In the genomic region with DNA sequence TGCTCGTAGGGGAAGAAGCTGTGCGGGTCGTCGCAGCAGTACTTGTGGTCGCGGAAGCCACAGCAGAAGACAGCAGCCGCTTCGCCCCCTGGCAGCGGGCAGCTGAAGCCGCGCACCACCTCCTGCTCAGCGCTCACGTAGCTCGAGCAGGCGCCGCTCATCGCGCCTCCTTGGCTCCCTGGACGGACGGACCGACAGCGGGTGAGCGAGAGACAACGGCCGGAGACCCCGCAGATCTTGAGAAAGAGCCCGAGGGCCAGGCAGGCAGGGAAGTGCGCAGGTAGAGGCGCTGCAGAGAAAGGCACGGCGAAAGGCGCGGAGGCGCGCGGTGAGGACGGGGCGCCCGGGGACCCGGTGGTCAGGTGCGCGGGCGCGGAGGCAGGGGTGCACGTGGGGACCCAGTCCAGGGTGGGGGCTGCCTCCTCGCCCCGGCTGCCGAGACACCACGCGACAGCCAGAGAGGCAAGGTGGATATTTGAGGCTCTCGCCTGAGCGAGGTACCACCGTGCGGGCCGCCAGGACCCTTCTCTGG, we compare ENCODE assay signal across 9 mouse cellular contexts. TPM values are rescaled to one million over a fixed set of nuclear protein-coding genes. Genes with fewer than 3 reads are reported as not detected.
DNase-seq lines count a peak whose midpoint lies in the region; ATAC-seq and TF ChIP-seq lines count a peak whose summit lies in the region.
"Had no signal": no experiment of that assay in that cellular context is flagged by ENCODE, and none has a peak within 500 bp of the region (broad histone marks: within the 10 kb centered on the region; RNA-seq: fewer than 3 reads in every experiment).

A gene (minus strand): TSS at position 167 of the 532 bp plus-strand sequence.

- peak; percentile 19 for TF ChIP-seq CTCF in heart, adult 2 months (IDR thresholded peaks at IDR 0.05)
- peak; percentile 49 for TF ChIP-seq CTCF in forebrain, postnatal 0 days (IDR thresholded peaks at IDR 0.05; ENCODE audit: low read depth)
- no peak for TF ChIP-seq CTCF in olfactory bulb, adult 2 months (IDR thresholded peaks at IDR 0.05; ENCODE audit: insufficient read depth, low read depth, low read length)

- H3K4me2 ChIP-seq in forebrain, postnatal 0 days (ENCODE audit: low read depth) = peak within 1 kb of the TSS; percentile 76

- H3K9ac ChIP-seq in heart, adult 2 months (ENCODE audit: low read depth, low read length) = peak within 1 kb of the TSS; percentile 76
- peak within 1 kb of the TSS; percentile 60 for H3K9ac ChIP-seq in forebrain, postnatal 0 days

- TF ChIP-seq EP300 in heart, adult 2 months (IDR thresholded peaks at IDR 0.05; ENCODE audit: insufficient read depth, low read depth, low read length) = no peak

- intact Hi-C loops in heart, adult 2 months (cut with DNase I) = no loop called here

- H3K27me3 ChIP-seq in heart, adult 2 months (ENCODE audit: control insufficient read depth, insufficient read depth, low read length) = peaks cover 7% of the 10 kb centered on the region
- peaks cover 8% of the 10 kb centered on the region for H3K27me3 ChIP-seq in forebrain, postnatal 0 days (ENCODE audit: insufficient read depth, low read length)

- TF ChIP-seq POLR2A in heart, adult 2 months (IDR thresholded peaks at IDR 0.05; ENCODE audit: insufficient read depth, low read depth, low read length) = no peak
- TF ChIP-seq POLR2A in olfactory bulb, adult 2 months (IDR thresholded peaks at IDR 0.05; ENCODE audit: insufficient read depth, low read depth, low read length) = no peak

- WGBS in heart, adult 2 months = 7% methylated on average over 54 of the region's 55 CpGs
- WGBS in forebrain, postnatal 0 days = 1% methylated on average over 55 of the region's 55 CpGs
- WGBS in olfactory bulb, adult 2 months = 5% methylated on average over 55 of the region's 55 CpGs

- no peak for DNase-seq in heart, adult 2 months
- DNase-seq in heart, adult 18-20 months = no peak
- peak; percentile 63 for DNase-seq in R1 (ENCODE audit: low read depth, low spot score)
- DNase-seq in forebrain, postnatal 0 days = peak; percentile 48
- peak; percentile 15 for DNase-seq in liver
- DNase-seq in spleen, postnatal 36 days (ENCODE audit: low spot score in 2 of 2) = no peak
- DNase-seq in gastrocnemius, postnatal 10 days = no peak

- H3K4me3 ChIP-seq in heart, adult 2 months = peak within 1 kb of the TSS; percentile 29
- H3K4me3 ChIP-seq in forebrain, postnatal 0 days (ENCODE audit: low read depth, low read length) = peak within 1 kb of the TSS; percentile 41
- H3K4me3 ChIP-seq in olfactory bulb, adult 2 months (ENCODE audit: insufficient read depth, low read depth, low read length) = peak within 1 kb of the TSS; percentile 43

- no peaks in the 10 kb centered on the region for H3K9me3 ChIP-seq in forebrain, postnatal 0 days (ENCODE audit: low read length)

- ATAC-seq in forebrain, postnatal 0 days = peak; percentile 58

- H3K27ac ChIP-seq in heart, adult 2 months = no peak within 1 kb of the TSS
- H3K27ac ChIP-seq in forebrain, postnatal 0 days (ENCODE audit: low read depth, low read length) = no peak within 1 kb of the TSS
- H3K27ac ChIP-seq in olfactory bulb, adult 2 months (ENCODE audit: insufficient read depth, low read depth, low read length) = no peak within 1 kb of the TSS

- H3K79me2 ChIP-seq in heart, adult 2 months (replicated peaks; ENCODE audit: control insufficient read depth, insufficient read depth, low read length) = no peaks in the 10 kb centered on the region

- peaks cover 3% of the 10 kb centered on the region; the same call in 1 of the 2 replicates for H3K4me1 ChIP-seq in heart, adult 2 months (ENCODE audit: control insufficient read depth, insufficient read depth, low read length)
- H3K4me1 ChIP-seq in forebrain, postnatal 0 days (ENCODE audit: insufficient read depth) = peaks cover 3% of the 10 kb centered on the region; the same call in 1 of the 2 replicates
- peaks cover 12% of the 10 kb centered on the region for H3K4me1 ChIP-seq in olfactory bulb, adult 2 months (ENCODE audit: control insufficient read depth, insufficient read depth, low read length)

- H3K36me3 ChIP-seq in heart, adult 2 months (ENCODE audit: control insufficient read depth, insufficient read depth, low read length) = no peaks in the 10 kb centered on the region
- no peaks in the 10 kb centered on the region for H3K36me3 ChIP-seq in forebrain, postnatal 0 days (ENCODE audit: insufficient read depth)

RNA-seq across cellular contexts. Expression of the gene that starts here (rescaled TPM):
- not detected for total RNA-seq in heart, adult 2 months (2021)
- polyA plus RNA-seq in heart, adult 2 months (2012; rRNA removed) = not detected in 2 replicates
- total RNA-seq in heart, adult 18-20 months (2021) = not detected
- 1.9 TPM in 1 of 2 replicates, not detected in the other for total RNA-seq in forebrain, postnatal 0 days (2014; rRNA removed)
- polyA plus RNA-seq in forebrain, postnatal 0 days (2015; fragmentation: Nextera tagmentation; extraction: Ambion mirVana) = 3.0 and 4.9 TPM in 2 replicates
- polyA plus RNA-seq in olfactory bulb, adult 2 months (2012; ENCODE audit: insufficient read depth, insufficient read length, low replicate concordance, missing spikeins) = not detected in 2 replicates
- total RNA-seq in gastrocnemius, postnatal 10 days (2021) = not detected
- total RNA-seq: MEL had no signal

Comparison
In these comparisons a context has a peak if more than half of its experiments do, and no peak if none do; other contexts are left out.
1. DNase-seq: peak in R1 (single experiment), forebrain, postnatal 0 days (single experiment) and liver (single experiment); none in heart, adult 2 months (0 of 2), heart, adult 18-20 months (0 of 2), spleen, postnatal 36 days (0 of 2) and gastrocnemius, postnatal 10 days (single experiment).
2. Peak in every context shown above with its lines, with median percentiles within 50 percentile points of each other: H3K4me3 ChIP-seq.